Mouse (Mus musculus): ENCODE data around the gene Wwox. TPM values are rescaled to one million over a fixed set of nuclear protein-coding genes. Genes with fewer than 3 reads are reported as not detected.

The Wwox gene
- polyA plus RNA-seq, 1 experiment from 2014 or later = 3.5 TPM

DNA sequence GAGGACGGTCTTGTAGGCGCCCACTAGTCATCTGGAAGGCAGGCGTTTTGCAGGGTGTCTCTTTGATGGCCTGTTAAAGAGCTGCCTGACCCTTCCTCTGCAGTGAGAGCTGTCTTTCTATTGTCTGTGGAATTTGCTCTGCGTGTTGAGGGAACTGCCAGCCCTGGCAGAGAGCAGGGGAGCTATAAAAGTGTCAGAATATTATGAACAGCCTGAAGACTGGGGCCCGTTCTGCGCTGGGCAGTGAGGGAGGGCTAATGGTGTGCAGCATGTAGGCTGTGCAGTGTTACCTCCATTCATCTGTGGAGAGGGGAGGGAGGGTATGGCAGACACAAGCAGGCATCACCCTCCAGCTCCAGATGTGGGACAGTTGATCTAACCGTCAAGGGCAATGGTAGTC is 923.1 kb downstream of the Wwox start:
- no peak for ATAC-seq (ENCODE audit: low read depth)
- Histone ChIP-seq H3K27ac (ENCODE audit: low read length) (no peak overlapping the region), H3K36me3 (ENCODE audit: control insufficient read depth, insufficient read depth) (no peaks in the 10 kb centered on the region), H3K4me3 (ENCODE audit: low read depth, low read length) (no peak overlapping the region), H3K9me3 (replicated peaks; ENCODE audit: control insufficient read depth, low read length) (no peaks in the 10 kb centered on the region; the same call in 1 of the 2 replicates), H3K27me3 (ENCODE audit: control insufficient read depth, insufficient read depth, low read depth, low read length) (no peaks in the 10 kb centered on the region), H3K4me1 (ENCODE audit: control insufficient read depth, low read depth, low read length) (no peaks in the 10 kb centered on the region), H3K4me2 (ENCODE audit: low read depth, low read length) (no peak overlapping the region), H3K9ac (ENCODE audit: low read depth, low read length) (no peak overlapping the region)
- WGBS (ENCODE audit: insufficient replicate concordance) = 46% methylated on average over 7 of the region's 7 CpGs

- no peaks in the 10 kb centered on the region for H3K27me3 ChIP-seq (ENCODE audit: control insufficient read depth, insufficient read depth, low read depth, low read length)
- no peak overlapping the region for H3K9ac ChIP-seq (ENCODE audit: low read depth, low read length)
- H3K4me1 ChIP-seq (ENCODE audit: control insufficient read depth, low read depth, low read length) = no peaks in the 10 kb centered on the region
- H3K27ac ChIP-seq (ENCODE audit: low read length) = no peak overlapping the region
- H3K9me3 ChIP-seq (replicated peaks; ENCODE audit: control insufficient read depth, low read length) = no peaks in the 10 kb centered on the region
- 48% methylated on average over 4 of the region's 4 CpGs for WGBS (ENCODE audit: insufficient replicate concordance)
- no peaks in the 10 kb centered on the region for H3K36me3 ChIP-seq (ENCODE audit: control insufficient read depth, insufficient read depth)
- no peak overlapping the region for H3K4me3 ChIP-seq (ENCODE audit: low read depth, low read length)
- H3K4me2 ChIP-seq (ENCODE audit: low read depth, low read length) = no peak overlapping the region
- no peak for ATAC-seq (ENCODE audit: low read depth)
These were observed 935.5 kb downstream of the Wwox start for GRCm38 (mm10) chr8:115374957-115375356.

GRCm38 (mm10) chr8:115375361-115376047 is 936.0 kb downstream of the Wwox start:
- WGBS (ENCODE audit: insufficient replicate concordance) = 56% methylated on average over 8 of the region's 8 CpGs
- ATAC-seq (ENCODE audit: low read depth) = no peak
- H3K4me1 ChIP-seq (ENCODE audit: control insufficient read depth, low read depth, low read length) = no peaks in the 10 kb centered on the region

GRCm38 (mm10) chr8:115377321-115377720 is 937.9 kb downstream of the Wwox start:
- no peak overlapping the region for H3K4me3 ChIP-seq (ENCODE audit: low read depth, low read length)
- H3K9ac ChIP-seq (ENCODE audit: low read depth, low read length) = no peak overlapping the region
- H3K27ac ChIP-seq (ENCODE audit: low read length) = no peak overlapping the region
- H3K36me3 ChIP-seq (ENCODE audit: control insufficient read depth, insufficient read depth) = no peaks in the 10 kb centered on the region
- no peak for ATAC-seq (ENCODE audit: low read depth)
- H3K9me3 ChIP-seq (replicated peaks; ENCODE audit: control insufficient read depth, low read length) = no peaks in the 10 kb centered on the region
- no peak overlapping the region for H3K4me2 ChIP-seq (ENCODE audit: low read depth, low read length)
- WGBS (ENCODE audit: insufficient replicate concordance) = 52% methylated on average over 4 of the region's 4 CpGs
- H3K27me3 ChIP-seq (ENCODE audit: control insufficient read depth, insufficient read depth, low read depth, low read length) = no peaks in the 10 kb centered on the region
- H3K4me1 ChIP-seq (ENCODE audit: control insufficient read depth, low read depth, low read length) = no peaks in the 10 kb centered on the region

More at GRCm38 (mm10) chr8:115375361-115376047, 936.0 kb downstream of the Wwox start:
- Histone ChIP-seq H3K4me2 (ENCODE audit: low read depth, low read length) (no peak overlapping the region), H3K36me3 (ENCODE audit: control insufficient read depth, insufficient read depth) (no peaks in the 10 kb centered on the region), H3K4me3 (ENCODE audit: low read depth, low read length) (no peak overlapping the region), H3K9ac (ENCODE audit: low read depth, low read length) (no peak overlapping the region), H3K9me3 (replicated peaks; ENCODE audit: control insufficient read depth, low read length) (no peaks in the 10 kb centered on the region), H3K27me3 (ENCODE audit: control insufficient read depth, insufficient read depth, low read depth, low read length) (no peaks in the 10 kb centered on the region), H3K27ac (ENCODE audit: low read length) (no peak overlapping the region)

DNA sequence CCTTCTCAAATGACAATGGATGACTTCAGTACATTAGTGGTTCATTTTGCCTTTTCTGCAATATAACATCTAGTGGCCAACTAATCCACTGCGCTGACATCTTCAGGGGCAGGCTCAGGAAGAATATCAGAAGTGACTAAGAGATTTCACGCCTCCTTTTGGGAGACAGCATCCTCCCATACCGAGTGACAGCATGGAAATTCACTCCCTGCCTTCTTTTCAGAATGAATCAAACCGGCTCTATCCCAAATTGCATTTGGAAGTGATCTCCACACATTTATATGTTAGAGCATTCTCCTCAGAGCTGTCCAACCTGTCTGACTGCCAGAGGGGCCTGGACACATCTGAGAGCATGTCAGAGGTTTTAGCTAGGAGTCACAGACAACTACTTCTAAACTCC is 940.6 kb downstream of the Wwox start:
- Histone ChIP-seq H3K36me3 (ENCODE audit: control insufficient read depth, insufficient read depth) (no peaks in the 10 kb centered on the region), H3K9ac (ENCODE audit: low read depth, low read length) (no peak overlapping the region), H3K4me1 (ENCODE audit: control insufficient read depth, low read depth, low read length) (no peaks in the 10 kb centered on the region), H3K4me3 (ENCODE audit: low read depth, low read length) (no peak overlapping the region), H3K9me3 (replicated peaks; ENCODE audit: control insufficient read depth, low read length) (no peaks in the 10 kb centered on the region), H3K27me3 (ENCODE audit: control insufficient read depth, insufficient read depth, low read depth, low read length) (no peaks in the 10 kb centered on the region), H3K27ac (ENCODE audit: low read length) (no peak overlapping the region), H3K4me2 (ENCODE audit: low read depth, low read length) (no peak overlapping the region)
- ATAC-seq (ENCODE audit: low read depth) = no peak
- 53% methylated on average over 4 of the region's 4 CpGs for WGBS (ENCODE audit: insufficient replicate concordance)

DNA sequence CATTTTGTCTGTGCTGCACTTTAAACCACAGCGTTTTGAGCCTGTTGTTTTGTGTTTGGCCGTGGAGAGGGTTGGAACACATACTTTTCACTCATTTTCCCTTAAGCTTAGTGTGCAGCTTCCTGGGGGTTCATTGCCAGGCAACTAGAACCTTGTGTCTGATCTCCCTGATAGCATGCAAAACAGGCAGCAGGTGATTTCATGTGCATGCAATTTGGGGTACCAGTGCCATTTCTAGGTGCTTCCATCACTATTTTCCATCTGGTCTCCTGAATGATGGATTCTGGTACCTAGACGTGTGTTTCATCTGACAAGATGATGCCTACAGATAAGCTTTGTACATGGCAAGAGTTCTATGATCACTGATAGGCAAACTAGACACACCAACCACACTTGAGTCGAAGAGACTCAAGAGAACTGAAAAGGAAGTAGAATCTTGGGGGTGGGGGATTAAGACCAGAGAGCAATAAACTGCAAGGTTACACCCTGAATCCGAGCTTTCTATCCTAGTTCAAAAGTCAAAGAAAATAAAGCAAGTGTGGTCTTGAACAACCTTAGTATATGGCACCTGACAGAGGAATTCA is 951.6 kb downstream of the Wwox start:
- Histone ChIP-seq H3K27me3 (ENCODE audit: control insufficient read depth, insufficient read depth, low read depth, low read length) (no peaks in the 10 kb centered on the region), H3K4me3 (ENCODE audit: low read depth, low read length) (no peak overlapping the region), H3K9ac (ENCODE audit: low read depth, low read length) (no peak overlapping the region), H3K27ac (ENCODE audit: low read length) (no peak overlapping the region), H3K36me3 (ENCODE audit: control insufficient read depth, insufficient read depth) (no peaks in the 10 kb centered on the region), H3K4me2 (ENCODE audit: low read depth, low read length) (no peak overlapping the region), H3K4me1 (ENCODE audit: control insufficient read depth, low read depth, low read length) (no peaks in the 10 kb centered on the region), H3K9me3 (replicated peaks; ENCODE audit: control insufficient read depth, low read length) (no peaks in the 10 kb centered on the region)
- ATAC-seq (ENCODE audit: low read depth) = no peak
- WGBS (ENCODE audit: insufficient replicate concordance) = 52% methylated on average over 5 of the region's 5 CpGs

DNA sequence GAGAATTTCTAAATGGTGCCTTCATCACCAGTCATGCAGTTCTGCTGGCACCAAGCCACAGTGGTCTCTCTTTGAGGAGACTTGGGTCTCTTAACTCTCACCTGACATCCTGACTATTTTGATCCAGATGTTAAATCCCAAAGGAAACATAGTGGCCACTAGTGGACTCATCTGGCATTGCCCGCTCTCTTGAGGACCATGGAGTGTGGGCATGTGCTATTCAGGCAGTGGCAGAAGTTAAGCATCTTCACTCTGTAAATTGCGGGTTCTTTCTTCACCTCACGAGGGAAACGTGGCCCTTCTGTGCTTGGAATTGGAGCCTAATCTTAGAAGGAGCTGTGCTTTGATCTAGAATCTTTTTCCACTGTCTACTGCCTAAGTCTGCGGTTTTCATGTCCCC is 956.4 kb downstream of the Wwox start:
- H3K9me3 ChIP-seq (replicated peaks; ENCODE audit: control insufficient read depth, low read length) = no peaks in the 10 kb centered on the region
- 51% methylated on average over 5 of the region's 5 CpGs for WGBS (ENCODE audit: insufficient replicate concordance)
- no peak for ATAC-seq (ENCODE audit: low read depth)

GRCm38 (mm10) chr8:115397981-115398380 is 958.5 kb downstream of the Wwox start:
- Histone ChIP-seq H3K4me1 (ENCODE audit: control insufficient read depth, low read depth, low read length) (no peaks in the 10 kb centered on the region), H3K9ac (ENCODE audit: low read depth, low read length) (no peak overlapping the region), H3K4me2 (ENCODE audit: low read depth, low read length) (no peak overlapping the region), H3K36me3 (ENCODE audit: control insufficient read depth, insufficient read depth) (no peaks in the 10 kb centered on the region), H3K27me3 (ENCODE audit: control insufficient read depth, insufficient read depth, low read depth, low read length) (no peaks in the 10 kb centered on the region), H3K27ac (ENCODE audit: low read length) (no peak overlapping the region), H3K4me3 (ENCODE audit: low read depth, low read length) (no peak overlapping the region), H3K9me3 (replicated peaks; ENCODE audit: control insufficient read depth, low read length) (no peaks in the 10 kb centered on the region)
- ATAC-seq (ENCODE audit: low read depth) = no peak
- 13% methylated on average over 3 of the region's 3 CpGs for WGBS (ENCODE audit: insufficient replicate concordance)

More for the DNA sequence above, 956.4 kb downstream of the Wwox start:
- Histone ChIP-seq H3K36me3 (ENCODE audit: control insufficient read depth, insufficient read depth) (no peaks in the 10 kb centered on the region), H3K9ac (ENCODE audit: low read depth, low read length) (no peak overlapping the region), H3K4me2 (ENCODE audit: low read depth, low read length) (no peak overlapping the region), H3K27ac (ENCODE audit: low read length) (no peak overlapping the region), H3K4me1 (ENCODE audit: control insufficient read depth, low read depth, low read length) (no peaks in the 10 kb centered on the region), H3K27me3 (ENCODE audit: control insufficient read depth, insufficient read depth, low read depth, low read length) (no peaks in the 10 kb centered on the region), H3K4me3 (ENCODE audit: low read depth, low read length) (no peak overlapping the region)

- no peak for ATAC-seq (ENCODE audit: low read depth)
- WGBS (ENCODE audit: insufficient replicate concordance) = 63% methylated on average over 15 of the region's 15 CpGs
These were observed 960.7 kb downstream of the Wwox start for GRCm38 (mm10) chr8:115400013-115400720.

More at GRCm38 (mm10) chr8:115400013-115400720, 960.7 kb downstream of the Wwox start:
- H3K36me3 ChIP-seq (ENCODE audit: control insufficient read depth, insufficient read depth) = no peaks in the 10 kb centered on the region
- H3K4me3 ChIP-seq (ENCODE audit: low read depth, low read length) = no peak overlapping the region
- H3K9ac ChIP-seq (ENCODE audit: low read depth, low read length) = no peak overlapping the region
- H3K4me2 ChIP-seq (ENCODE audit: low read depth, low read length) = no peak overlapping the region
- no peaks in the 10 kb centered on the region for H3K27me3 ChIP-seq (ENCODE audit: control insufficient read depth, insufficient read depth, low read depth, low read length)
- H3K9me3 ChIP-seq (replicated peaks; ENCODE audit: control insufficient read depth, low read length) = no peaks in the 10 kb centered on the region
- H3K4me1 ChIP-seq (ENCODE audit: control insufficient read depth, low read depth, low read length) = no peaks in the 10 kb centered on the region
- no peak overlapping the region for H3K27ac ChIP-seq (ENCODE audit: low read length)
